Mouse (Mus musculus) liver, postnatal 0 days (tissue): Measurements from ENCODE around the gene Gipc3. TPM values are rescaled to one million over a fixed set of nuclear protein-coding genes. Genes with fewer than 3 reads are reported as not detected.

Source experiments
- ATAC-seq: fragments of 200-750 bp; cut with Nextera tagmentation; 2 replicates; pipeline ENCODE4 v1.8.0; 2017; ENCODE audit warnings: mild to moderate bottlenecking, moderate library complexity
- DNase-seq: peaks from one replicate; pipeline ENCODE4 v3.0.0-alpha.2; 2016
- H3K27ac ChIP-seq: fragments of 300-500 bp; sonication (generic); 2 replicates; pipeline ENCODE4 v1.5.1; 2014; ENCODE audit warnings: antibody characterized with exemption, moderate library complexity, mild to moderate bottlenecking, low read depth
- H3K27me3 ChIP-seq: fragments of 300-500 bp; sonication (generic); 2 replicates; pipeline ENCODE4 v1.6.1; 2014; ENCODE audit warnings: low read length, control low read depth, mixed read lengths; ENCODE audit not compliant: insufficient read depth
- H3K36me3 ChIP-seq: fragments of 300-500 bp; sonication (generic); replicated peaks from 2 replicates; pipeline ENCODE4 v1.6.1; 2014; ENCODE audit warnings: mild to moderate bottlenecking, control low read depth, low read length, moderate library complexity, mixed read lengths; ENCODE audit not compliant: insufficient read depth
- H3K4me1 ChIP-seq: fragments of 300-500 bp; sonication (generic); 2 replicates; pipeline ENCODE4 v1.6.1; 2014; ENCODE audit warnings: antibody characterized with exemption, mild to moderate bottlenecking, control low read depth; ENCODE audit not compliant: insufficient read depth
- H3K4me2 ChIP-seq: fragments of 300-500 bp; sonication (generic); 2 replicates; pipeline ENCODE4 v1.6.1; 2014; ENCODE audit warnings: low read depth, mild to moderate bottlenecking, low read length, moderate library complexity, mixed read lengths
- H3K4me3 ChIP-seq: fragments of 300-500 bp; sonication (generic); 2 replicates; pipeline ENCODE4 v1.5.1; 2014; ENCODE audit warnings: low read depth, low read length
- H3K9ac ChIP-seq: fragments of 300-500 bp; sonication (generic); replicated peaks from 2 replicates; pipeline ENCODE4 v1.6.1; 2014; ENCODE audit warnings: mild to moderate bottlenecking, moderate library complexity
- H3K9me3 ChIP-seq: fragments of 300-500 bp; sonication (generic); 2 replicates; pipeline ENCODE4 v1.6.1; 2016; ENCODE audit warnings: mild to moderate bottlenecking, control low read depth, low read length, mixed read lengths
- CTCF ChIP-seq: sonication (generic); IDR thresholded peaks from 2 replicates; pipeline ENCODE4 v1.5.1; 2016; ENCODE audit warnings: antibody characterized with exemption, low read depth
- EP300 ChIP-seq: IDR thresholded peaks from 2 replicates; pipeline ENCODE4 v1.6.1; 2016; ENCODE audit warnings: antibody characterized with exemption, low read depth, mild to moderate bottlenecking
- WGBS: fragments of 180-500 bp; shearing (Covaris S2); extraction: QIAGEN DNeasy Blood & Tissue Kit; methylation state at CpG from one replicate; pipeline ENCODE4 v1.1.7; 2014; ENCODE audit not compliant: insufficient replicate concordance; 5-methylcytosine and 5-hydroxymethylcytosine counted together
- polyA plus RNA-seq: library from polyadenylated mRNA; unstranded; fragments of >200 nt; fragmentation: Nextera tagmentation; extraction: Ambion mirVana; gene quantifications from 2 replicates; pipeline ENCODE4 v1.2.1, GENCODE M21; 2015

The Gipc3 gene
- polyA plus RNA-seq, 1 experiment from 2014 or later = 0.02 TPM

DNA sequence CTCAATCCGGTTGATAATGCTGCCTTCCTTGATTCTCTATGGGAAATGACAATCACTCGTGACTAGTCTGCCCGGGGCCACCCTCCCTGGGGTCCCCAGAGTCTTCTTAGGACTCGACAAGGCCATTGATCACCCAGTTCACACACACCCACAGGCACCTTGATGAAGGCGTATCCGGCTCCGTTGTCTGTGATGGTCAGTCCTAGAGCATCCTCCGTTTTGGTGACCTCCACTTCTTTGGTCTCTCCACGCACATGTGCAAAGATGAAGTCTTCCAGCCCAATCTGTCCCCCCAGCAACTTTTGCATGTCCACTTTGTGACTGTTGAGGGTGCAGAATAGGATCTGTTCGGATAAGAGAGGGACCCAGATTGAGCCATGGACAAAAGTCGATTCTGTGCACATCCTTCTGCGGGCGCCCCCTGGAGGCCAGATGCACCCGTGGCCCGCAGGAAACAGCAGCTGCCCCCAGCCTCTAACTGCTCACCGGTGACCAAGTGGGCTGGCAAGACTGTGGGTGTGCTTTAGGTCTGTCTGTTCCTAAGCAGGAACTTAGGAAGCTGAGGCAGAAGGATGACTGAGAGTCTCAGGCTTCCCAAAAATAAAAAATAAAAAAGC lies 1.6 kb downstream of the Gipc3 start:
- H3K36me3 ChIP-seq = no peaks in the 10 kb centered on the region
- no peak overlapping the region for H3K4me3 ChIP-seq
- peak; percentile 81 for DNase-seq
- no peaks in the 10 kb centered on the region for H3K9me3 ChIP-seq
- WGBS = 37% methylated on average over 16 of the region's 16 CpGs
- H3K27me3 ChIP-seq = peaks cover 35% of the 10 kb centered on the region
- peak; percentile 89 for TF ChIP-seq CTCF
- TF ChIP-seq EP300 = no peak
- 0 out of 2 replicates have a peak, but pooled peaks have one; percentile 22 for ATAC-seq
- H3K4me2 ChIP-seq = no peak overlapping the region
- no peak overlapping the region for H3K27ac ChIP-seq
- no peak overlapping the region for H3K9ac ChIP-seq
- H3K4me1 ChIP-seq = peaks cover 7% of the 10 kb centered on the region

DNA sequence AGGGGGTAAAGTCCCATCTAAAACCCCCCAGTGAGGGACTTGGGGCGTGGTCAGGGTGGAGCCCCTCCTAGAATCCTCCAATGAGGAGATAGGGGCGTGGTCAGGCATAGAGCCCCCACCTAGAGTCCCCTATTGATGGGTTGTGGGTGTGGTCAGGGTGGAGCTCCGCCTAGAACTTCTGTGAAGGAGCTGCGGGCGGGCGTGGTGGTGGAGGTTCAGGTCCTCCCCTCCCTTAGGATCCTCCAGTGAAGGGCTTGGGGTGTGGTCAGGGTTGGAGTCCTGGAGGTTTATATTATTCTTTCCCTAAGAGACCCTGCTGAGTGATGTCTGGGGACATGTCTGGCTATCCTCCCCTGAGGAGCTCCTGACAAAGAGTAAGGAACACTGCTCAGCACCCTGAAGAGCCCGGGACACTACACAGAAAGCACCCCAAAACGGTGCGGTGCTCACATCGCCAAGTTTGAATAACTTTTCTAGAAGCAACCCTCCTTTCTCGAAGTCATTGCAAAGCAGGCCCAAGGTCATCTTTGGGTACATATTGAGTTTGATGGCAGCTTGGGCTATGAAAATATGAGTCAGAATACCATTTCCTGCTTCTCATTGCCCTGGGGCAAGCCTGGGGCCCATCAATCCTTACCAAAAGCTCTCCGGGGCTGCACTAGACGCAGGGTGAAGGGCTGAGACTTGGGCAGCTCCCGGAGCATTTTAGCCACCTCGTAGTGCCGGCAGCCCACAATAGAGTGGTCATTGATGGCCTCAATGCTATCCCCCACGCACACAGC lies 2.3 kb downstream of the Gipc3 start:
- Histone ChIP-seq H3K4me3 (no peak overlapping the region), H3K36me3 (no peaks in the 10 kb centered on the region), H3K27ac (no peak overlapping the region), H3K9ac (no peak overlapping the region), H3K9me3 (no peaks in the 10 kb centered on the region), H3K4me2 (no peak overlapping the region), H3K4me1 (peaks cover 5% of the 10 kb centered on the region; the same call in 1 of the 2 replicates), H3K27me3 (peaks cover 35% of the 10 kb centered on the region)
- DNase-seq (no peak), ATAC-seq (no peak)
- TF ChIP-seq EP300 = no peak
- TF ChIP-seq CTCF = no peak
- 48% methylated on average over 17 of the region's 17 CpGs for WGBS

DNA sequence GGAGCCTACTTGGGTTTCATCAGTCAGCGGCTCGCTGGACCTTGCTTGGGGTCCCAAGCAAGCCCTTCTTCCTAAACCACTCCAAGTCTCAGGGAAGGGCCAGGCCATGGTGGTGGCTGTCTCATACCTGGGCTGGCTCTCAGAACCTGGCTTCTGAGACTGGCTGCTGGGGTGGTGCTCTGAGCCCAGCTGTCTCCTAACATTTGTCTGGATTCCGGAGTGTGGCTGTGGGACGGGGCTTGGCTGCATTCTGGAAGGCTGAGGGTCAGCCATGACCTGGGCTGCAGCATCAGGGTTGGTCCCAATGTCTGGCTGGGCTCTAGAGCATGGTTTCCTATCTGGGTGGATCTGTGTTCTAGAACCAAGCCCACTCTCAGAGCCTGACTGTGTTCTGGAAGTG lies 6.5 kb downstream of the Gipc3 start:
- Histone ChIP-seq H3K27ac (no peak overlapping the region), H3K9me3 (no peaks in the 10 kb centered on the region), H3K4me2 (no peak overlapping the region), H3K36me3 (no peaks in the 10 kb centered on the region), H3K9ac (no peak overlapping the region), H3K4me1 (peaks cover 5% of the 10 kb centered on the region; the same call in 1 of the 2 replicates), H3K27me3 (0 out of 2 replicates have a peak, but pooled peaks cover 8% of the 10 kb centered on the region), H3K4me3 (no peak overlapping the region)
- 84% methylated on average over 4 of the region's 4 CpGs for WGBS
- TF ChIP-seq EP300 (no peak), CTCF (no peak)
- no peak for ATAC-seq
- no peak for DNase-seq

DNA sequence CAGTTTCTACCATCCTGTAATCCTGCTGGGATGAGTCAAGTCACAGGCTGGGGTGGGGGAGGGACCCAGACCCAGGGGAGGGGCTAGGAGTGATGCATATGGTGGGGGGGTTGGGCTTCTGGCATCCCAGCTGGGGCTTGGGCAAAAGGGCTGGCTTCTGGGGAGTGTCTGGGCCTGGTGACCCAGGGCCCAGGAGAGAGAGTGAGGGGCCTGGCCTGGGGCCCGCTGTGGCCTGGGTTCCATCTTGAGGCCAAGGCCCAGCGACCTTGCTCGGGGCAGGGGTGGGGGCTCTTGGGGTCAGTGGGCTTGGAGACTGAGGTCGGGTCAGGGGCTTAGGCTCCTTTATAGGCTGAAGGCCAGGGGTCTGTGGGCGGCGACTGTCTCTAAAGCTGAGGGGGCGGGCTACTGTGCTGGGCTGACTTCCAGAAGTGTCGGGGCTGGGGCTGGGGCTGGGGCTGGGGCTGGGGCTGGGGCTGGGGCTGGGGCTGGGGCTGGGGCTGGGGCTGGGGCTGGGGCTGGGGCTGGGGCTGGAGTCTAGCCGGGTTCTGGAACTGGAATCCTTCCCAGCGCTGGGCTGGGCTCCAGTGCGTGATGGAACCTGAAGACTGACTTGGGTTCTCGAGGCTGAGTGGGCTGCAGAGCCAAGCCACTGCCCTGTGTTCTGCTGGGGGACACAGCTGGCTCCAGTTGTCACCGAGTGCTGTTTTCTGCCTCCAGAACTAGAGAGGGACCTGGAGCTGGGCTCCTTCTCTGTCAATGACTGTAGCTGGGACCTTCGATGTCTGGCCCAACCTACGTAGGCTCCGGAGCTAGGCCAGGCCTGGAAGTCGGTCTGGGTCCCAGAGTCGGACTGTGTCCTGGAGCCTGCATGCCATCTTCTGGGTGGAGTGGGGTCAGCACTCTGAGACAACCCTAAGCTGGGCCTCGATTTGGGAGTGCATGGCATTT lies 7.4 kb downstream of the Gipc3 start:
- Histone ChIP-seq H3K4me1 (peaks cover 4% of the 10 kb centered on the region; the same call in 1 of the 2 replicates), H3K4me3 (no peak overlapping the region), H3K4me2 (no peak overlapping the region), H3K27me3 (0 out of 2 replicates have a peak, but pooled peaks cover 8% of the 10 kb centered on the region), H3K27ac (no peak overlapping the region), H3K9me3 (no peaks in the 10 kb centered on the region), H3K36me3 (no peaks in the 10 kb centered on the region), H3K9ac (no peak overlapping the region)
- ATAC-seq (no peak), DNase-seq (no peak)
- no peak for TF ChIP-seq CTCF
- 68% methylated on average over 15 of the region's 19 CpGs for WGBS

DNA sequence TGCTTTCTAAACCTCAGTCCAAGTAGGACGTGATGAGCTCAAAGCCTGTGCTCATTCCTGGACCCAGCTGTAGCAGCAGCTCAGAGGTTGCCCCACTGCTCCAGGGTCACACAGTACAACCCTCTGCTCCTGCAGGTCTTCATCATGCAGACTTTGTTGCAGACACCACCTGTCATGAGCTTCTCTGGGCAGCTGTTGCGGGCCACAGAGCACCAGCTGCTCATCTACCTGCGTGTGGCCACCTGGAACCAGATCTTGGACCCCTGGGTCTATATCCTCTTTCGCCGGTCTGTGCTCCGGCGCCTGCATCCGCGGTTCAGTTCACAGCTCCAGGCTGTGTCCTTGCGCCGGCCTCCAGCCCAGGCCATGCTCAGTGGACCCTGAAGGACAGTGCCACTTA lies 8.7 kb downstream of the Gipc3 start:
- 81% methylated on average over 11 of the region's 11 CpGs for WGBS
- DNase-seq = no peak
- 0 out of 2 replicates have a peak, but pooled peaks cover 8% of the 10 kb centered on the region for H3K27me3 ChIP-seq
- no peak for TF ChIP-seq EP300
- no peak for TF ChIP-seq CTCF
- no peak overlapping the region for H3K4me2 ChIP-seq
- no peak overlapping the region for H3K4me3 ChIP-seq
- H3K9me3 ChIP-seq = no peaks in the 10 kb centered on the region
- H3K36me3 ChIP-seq = no peaks in the 10 kb centered on the region
- no peak overlapping the region for H3K9ac ChIP-seq
- H3K4me1 ChIP-seq = peaks cover 4% of the 10 kb centered on the region; the same call in 1 of the 2 replicates
- no peak for ATAC-seq
- H3K27ac ChIP-seq = no peak overlapping the region
